Mouse (Mus musculus): ENCODE measurements around the gene Olfr145. TPM values are rescaled to one million over a fixed set of nuclear protein-coding genes. Genes with fewer than 3 reads are reported as not detected.

Olfr145 gene
- polyA plus RNA-seq, 2 experiments: not detected

- H3K9me3 ChIP-seq (ENCODE audit: control insufficient read depth, low read length): no peaks in the 10 kb centered on the region
- ATAC-seq (ENCODE audit: low FRiP score, low read depth): peak; percentile 77
- H3K4me1 ChIP-seq (ENCODE audit: control insufficient read depth, insufficient read depth, low read length): no peaks in the 10 kb centered on the region
- no peak overlapping the region for H3K27ac ChIP-seq (replicated peaks; ENCODE audit: low read depth, low read length)
- TF ChIP-seq POLR2A (IDR thresholded peaks at IDR 0.05; ENCODE audit: borderline replicate concordance, extremely low read depth, insufficient read depth, insufficient read length): no peak
- peak; percentile 53 for DNase-seq (ENCODE audit: low spot score)
- H3K36me3 ChIP-seq (ENCODE audit: control insufficient read depth, insufficient read depth, low read length): no peaks in the 10 kb centered on the region
- no peak overlapping the region for H3K4me3 ChIP-seq (replicated peaks; ENCODE audit: low read length)
- H3K9ac ChIP-seq (ENCODE audit: low read depth, low read length, severe bottlenecking): no peak overlapping the region
- no peak overlapping the region for H3K4me2 ChIP-seq (replicated peaks; ENCODE audit: low read depth, low read length, severe bottlenecking)
- 28% methylated on average over 2 of the region's 2 CpGs for WGBS
- H3K27me3 ChIP-seq (ENCODE audit: control insufficient read depth, insufficient read depth, low read length): no peaks in the 10 kb centered on the region
These were observed 28.9 kb downstream of the Olfr145 start for GRCm38 (mm10) chr9:37925445-37925844.

DNA sequence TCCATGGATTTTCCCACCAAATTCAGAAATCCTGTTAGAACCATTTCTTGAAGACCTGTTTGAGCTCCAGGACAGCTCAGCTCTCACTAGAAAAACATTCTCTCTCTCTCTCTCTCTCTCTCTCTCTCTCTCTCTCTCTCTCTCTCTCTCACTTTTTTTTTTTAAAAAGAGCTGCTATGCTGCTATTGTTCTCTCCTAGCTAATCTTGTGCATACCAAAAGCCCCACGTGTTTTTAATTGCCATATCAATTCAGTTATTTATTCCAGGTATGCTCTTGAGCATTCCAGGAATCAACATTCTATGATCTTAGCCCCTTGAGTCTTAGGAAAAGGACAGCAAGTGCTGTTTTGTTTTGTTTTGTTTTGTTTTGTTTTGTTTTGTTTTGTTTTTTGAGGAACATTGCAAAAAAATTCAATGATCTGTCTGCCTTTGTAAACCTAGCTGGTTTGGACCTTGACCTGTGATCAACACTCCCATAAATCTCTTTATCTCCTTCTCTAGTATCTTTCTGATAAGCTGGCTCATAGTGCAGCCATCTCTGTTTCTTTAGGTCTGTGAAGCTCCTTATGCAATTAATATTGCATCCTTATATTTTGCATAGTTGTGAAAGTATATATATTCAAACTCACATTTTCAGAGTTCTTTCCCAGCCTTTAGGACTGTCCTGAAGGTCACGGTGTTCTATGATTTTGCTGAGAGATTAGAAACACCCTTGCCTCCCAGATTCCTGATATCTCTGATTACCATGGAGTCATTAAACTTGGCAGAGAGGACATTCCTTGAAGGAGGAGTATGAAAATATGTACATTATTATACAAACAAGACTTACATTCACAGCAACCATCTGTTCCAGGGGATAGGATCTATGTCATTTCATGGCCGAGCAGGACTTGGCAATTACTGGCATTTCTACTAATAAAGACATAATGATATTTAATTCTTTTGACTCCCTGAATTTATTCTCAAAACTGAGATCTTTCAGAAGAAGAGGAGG, 29.8 kb downstream of the Olfr145 start:
- ATAC-seq (ENCODE audit: low FRiP score, low read depth): no peak; the same call in 1 of the 2 replicates
- Histone ChIP-seq H3K27me3 (ENCODE audit: control insufficient read depth, insufficient read depth, low read length) (no peaks in the 10 kb centered on the region), H3K4me3 (replicated peaks; ENCODE audit: low read length) (no peak overlapping the region), H3K9me3 (ENCODE audit: control insufficient read depth, low read length) (no peaks in the 10 kb centered on the region), H3K27ac (replicated peaks; ENCODE audit: low read depth, low read length) (no peak overlapping the region), H3K36me3 (ENCODE audit: control insufficient read depth, insufficient read depth, low read length) (no peaks in the 10 kb centered on the region), H3K4me1 (ENCODE audit: control insufficient read depth, insufficient read depth, low read length) (no peaks in the 10 kb centered on the region), H3K9ac (ENCODE audit: low read depth, low read length, severe bottlenecking) (no peak overlapping the region), H3K4me2 (replicated peaks; ENCODE audit: low read depth, low read length, severe bottlenecking) (no peak overlapping the region)
- no peak for DNase-seq (ENCODE audit: low spot score)
- 61% methylated on average over 3 of the region's 3 CpGs for WGBS
- TF ChIP-seq POLR2A (IDR thresholded peaks at IDR 0.05; ENCODE audit: borderline replicate concordance, extremely low read depth, insufficient read depth, insufficient read length): no peak

- peak; percentile 68; the same call in 1 of the 2 replicates for ATAC-seq (ENCODE audit: low FRiP score, low read depth)
- DNase-seq (ENCODE audit: low spot score): peak; percentile 89
- no peak for TF ChIP-seq POLR2A (IDR thresholded peaks at IDR 0.05; ENCODE audit: borderline replicate concordance, extremely low read depth, insufficient read depth, insufficient read length)
- Histone ChIP-seq H3K4me1 (ENCODE audit: control insufficient read depth, insufficient read depth, low read length) (no peaks in the 10 kb centered on the region), H3K9ac (ENCODE audit: low read depth, low read length, severe bottlenecking) (no peak overlapping the region), H3K9me3 (ENCODE audit: control insufficient read depth, low read length) (no peaks in the 10 kb centered on the region), H3K27me3 (ENCODE audit: control insufficient read depth, insufficient read depth, low read length) (no peaks in the 10 kb centered on the region), H3K4me3 (replicated peaks; ENCODE audit: low read length) (no peak overlapping the region), H3K4me2 (replicated peaks; ENCODE audit: low read depth, low read length, severe bottlenecking) (no peak overlapping the region), H3K36me3 (ENCODE audit: control insufficient read depth, insufficient read depth, low read length) (no peaks in the 10 kb centered on the region), H3K27ac (replicated peaks; ENCODE audit: low read depth, low read length) (no peak overlapping the region)
- 6% methylated on average over 11 of the region's 11 CpGs for WGBS
These were observed 36.0 kb downstream of the Olfr145 start for GRCm38 (mm10) chr9:37932519-37932918.

DNA sequence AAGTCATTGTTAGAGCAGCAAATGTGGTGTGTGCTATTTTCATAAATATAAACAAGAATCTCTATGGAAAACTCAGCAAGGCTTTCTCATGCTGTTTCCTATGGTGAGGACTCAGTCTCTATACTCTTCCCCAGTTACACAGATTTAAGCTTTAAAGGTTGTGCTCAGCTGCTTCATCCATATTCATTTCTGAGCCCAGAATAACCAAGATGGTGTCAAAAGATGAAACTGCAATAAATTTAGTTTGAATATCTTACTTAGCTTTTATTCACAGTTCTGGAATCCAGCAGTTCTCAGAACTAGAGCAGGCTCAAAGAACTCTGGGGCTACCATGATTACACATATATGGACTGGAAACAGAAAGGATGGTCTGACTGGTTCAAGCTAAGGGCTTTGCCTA, 37.6 kb downstream of the Olfr145 start:
- Histone ChIP-seq H3K9ac (ENCODE audit: low read depth, low read length, severe bottlenecking) (no peak overlapping the region), H3K4me3 (replicated peaks; ENCODE audit: low read length) (no peak overlapping the region), H3K4me1 (ENCODE audit: control insufficient read depth, insufficient read depth, low read length) (no peaks in the 10 kb centered on the region), H3K27ac (replicated peaks; ENCODE audit: low read depth, low read length) (no peak overlapping the region), H3K9me3 (ENCODE audit: control insufficient read depth, low read length) (no peaks in the 10 kb centered on the region), H3K36me3 (ENCODE audit: control insufficient read depth, insufficient read depth, low read length) (no peaks in the 10 kb centered on the region), H3K4me2 (replicated peaks; ENCODE audit: low read depth, low read length, severe bottlenecking) (no peak overlapping the region), H3K27me3 (ENCODE audit: control insufficient read depth, insufficient read depth, low read length) (no peaks in the 10 kb centered on the region)
- no peak for ATAC-seq (ENCODE audit: low FRiP score, low read depth)
- DNase-seq (ENCODE audit: low spot score): no peak
- TF ChIP-seq POLR2A (IDR thresholded peaks at IDR 0.05; ENCODE audit: borderline replicate concordance, extremely low read depth, insufficient read depth, insufficient read length): no peak

- no peak overlapping the region for H3K9ac ChIP-seq (ENCODE audit: low read depth, low read length, severe bottlenecking)
- no peaks in the 10 kb centered on the region for H3K4me1 ChIP-seq (ENCODE audit: control insufficient read depth, insufficient read depth, low read length)
- 95% methylated on average over 2 of the region's 2 CpGs for WGBS
- no peak for ATAC-seq (ENCODE audit: low FRiP score, low read depth)
- no peak overlapping the region for H3K4me2 ChIP-seq (replicated peaks; ENCODE audit: low read depth, low read length, severe bottlenecking)
- DNase-seq (ENCODE audit: low spot score): no peak
- no peaks in the 10 kb centered on the region for H3K27me3 ChIP-seq (ENCODE audit: control insufficient read depth, insufficient read depth, low read length)
- H3K27ac ChIP-seq (replicated peaks; ENCODE audit: low read depth, low read length): no peak overlapping the region
- no peaks in the 10 kb centered on the region for H3K9me3 ChIP-seq (ENCODE audit: control insufficient read depth, low read length)
- no peak overlapping the region for H3K4me3 ChIP-seq (replicated peaks; ENCODE audit: low read length)
- TF ChIP-seq POLR2A (IDR thresholded peaks at IDR 0.05; ENCODE audit: borderline replicate concordance, extremely low read depth, insufficient read depth, insufficient read length): no peak
- no peaks in the 10 kb centered on the region for H3K36me3 ChIP-seq (ENCODE audit: control insufficient read depth, insufficient read depth, low read length)
These were observed 44.6 kb downstream of the Olfr145 start for GRCm38 (mm10) chr9:37941167-37941566.

Other genes with a start within 250 kb of the Olfr145 start
- gene Tbrg1, start 239.4 kb upstream of the Olfr145 start, polyA plus RNA-seq (2012; rRNA removed): 110 and 122 TPM in 2 replicates
- gene Tbrg1, start 239.4 kb upstream of the Olfr145 start, polyA plus RNA-seq (2014; fragmentation: Nextera tagmentation; extraction: Ambion mirVana): 208 and 211 TPM in 2 replicates
- gene Panx3, start 227.5 kb upstream of the Olfr145 start, polyA plus RNA-seq (2012; rRNA removed): 37.4 and 51.1 TPM in 2 replicates
- gene Panx3, start 227.5 kb upstream of the Olfr145 start, polyA plus RNA-seq (2014; fragmentation: Nextera tagmentation; extraction: Ambion mirVana): 13.7 and 15.9 TPM in 2 replicates
- not detected in 2 replicates for gene Olfr160, start 180.5 kb upstream of the Olfr145 start, polyA plus RNA-seq (2012; rRNA removed)
- gene Olfr160, start 180.5 kb upstream of the Olfr145 start, polyA plus RNA-seq (2014; fragmentation: Nextera tagmentation; extraction: Ambion mirVana): not detected in 2 replicates
- 0.15 and 0.24 TPM in 2 replicates for gene Olfr874, start 151.6 kb upstream of the Olfr145 start, polyA plus RNA-seq (2012; rRNA removed)
- gene Olfr874, start 151.6 kb upstream of the Olfr145 start, polyA plus RNA-seq (2014; fragmentation: Nextera tagmentation; extraction: Ambion mirVana): not detected in 2 replicates
- gene Olfr875, start 124.9 kb upstream of the Olfr145 start, polyA plus RNA-seq (2012; rRNA removed): 0.14 and 0.27 TPM in 2 replicates
- gene Olfr875, start 124.9 kb upstream of the Olfr145 start, polyA plus RNA-seq (2014; fragmentation: Nextera tagmentation; extraction: Ambion mirVana): not detected in 2 replicates
- not detected in 2 replicates for gene Olfr876, start 93.7 kb upstream of the Olfr145 start, polyA plus RNA-seq (2012; rRNA removed)
- gene Olfr876, start 93.7 kb upstream of the Olfr145 start, polyA plus RNA-seq (2014; fragmentation: Nextera tagmentation; extraction: Ambion mirVana): not detected in 2 replicates
- gene Olfr877, start 42.5 kb upstream of the Olfr145 start, polyA plus RNA-seq (2012; rRNA removed): not detected in 2 replicates
- gene Olfr877, start 42.5 kb upstream of the Olfr145 start, polyA plus RNA-seq (2014; fragmentation: Nextera tagmentation; extraction: Ambion mirVana): not detected in 2 replicates
- not detected in 2 replicates for gene Olfr878, start 21.1 kb downstream of the Olfr145 start, polyA plus RNA-seq (2012; rRNA removed)
- gene Olfr878, start 21.1 kb downstream of the Olfr145 start, polyA plus RNA-seq (2014; fragmentation: Nextera tagmentation; extraction: Ambion mirVana): not detected in 2 replicates
- not detected in 2 replicates for gene Olfr881, start 95.1 kb downstream of the Olfr145 start, polyA plus RNA-seq (2012; rRNA removed)
- gene Olfr881, start 95.1 kb downstream of the Olfr145 start, polyA plus RNA-seq (2014; fragmentation: Nextera tagmentation; extraction: Ambion mirVana): not detected in 2 replicates
- not detected in 2 replicates for gene Olfr883, start 129.1 kb downstream of the Olfr145 start, polyA plus RNA-seq (2012; rRNA removed)
- not detected in 2 replicates for gene Olfr883, start 129.1 kb downstream of the Olfr145 start, polyA plus RNA-seq (2014; fragmentation: Nextera tagmentation; extraction: Ambion mirVana)
- gene Olfr884, start 149.8 kb downstream of the Olfr145 start, polyA plus RNA-seq (2012; rRNA removed): not detected in 2 replicates
- not detected in 2 replicates for gene Olfr884, start 149.8 kb downstream of the Olfr145 start, polyA plus RNA-seq (2014; fragmentation: Nextera tagmentation; extraction: Ambion mirVana)
- gene Olfr885, start 164.6 kb downstream of the Olfr145 start, polyA plus RNA-seq (2012; rRNA removed): not detected in 2 replicates
- gene Olfr885, start 164.6 kb downstream of the Olfr145 start, polyA plus RNA-seq (2014; fragmentation: Nextera tagmentation; extraction: Ambion mirVana): not detected in 2 replicates
- not detected in 2 replicates for gene Olfr887, start 187.3 kb downstream of the Olfr145 start, polyA plus RNA-seq (2012; rRNA removed)
- not detected in 2 replicates for gene Olfr887, start 187.3 kb downstream of the Olfr145 start, polyA plus RNA-seq (2014; fragmentation: Nextera tagmentation; extraction: Ambion mirVana)
- not detected in 2 replicates for gene Olfr888, start 211.4 kb downstream of the Olfr145 start, polyA plus RNA-seq (2012; rRNA removed)
- not detected in 2 replicates for gene Olfr888, start 211.4 kb downstream of the Olfr145 start, polyA plus RNA-seq (2014; fragmentation: Nextera tagmentation; extraction: Ambion mirVana)
- gene Olfr889, start 218.5 kb downstream of the Olfr145 start, polyA plus RNA-seq (2012; rRNA removed): not detected in 2 replicates
- gene Olfr889, start 218.5 kb downstream of the Olfr145 start, polyA plus RNA-seq (2014; fragmentation: Nextera tagmentation; extraction: Ambion mirVana): 0.04 and 0.06 TPM in 2 replicates
- gene Olfr890, start 245.8 kb downstream of the Olfr145 start, polyA plus RNA-seq (2012; rRNA removed): not detected in 2 replicates
- gene Olfr890, start 245.8 kb downstream of the Olfr145 start, polyA plus RNA-seq (2014; fragmentation: Nextera tagmentation; extraction: Ambion mirVana): not detected in 2 replicates